Mouse (Mus musculus): ENCODE data around the gene Akp3. TPM values are rescaled to one million over a fixed set of nuclear protein-coding genes. Genes with fewer than 3 reads are reported as not detected.

Akp3 gene
- polyA plus RNA-seq, 1 experiment from 2014 or later: not detected

Other genes with a start within 250 kb of the Akp3 start
- gene Alppl2, start 35.0 kb upstream of the Akp3 start, polyA plus RNA-seq (2016; fragmentation: Nextera tagmentation; extraction: Ambion mirVana): 0.14 TPM in 1 of 2 replicates, not detected in the other
- gene Alpi, start 23.4 kb upstream of the Akp3 start, polyA plus RNA-seq (2016; fragmentation: Nextera tagmentation; extraction: Ambion mirVana): not detected in 2 replicates
- 0.12 and 0.35 TPM in 2 replicates for gene Ecel1, start 31.5 kb downstream of the Akp3 start, polyA plus RNA-seq (2016; fragmentation: Nextera tagmentation; extraction: Ambion mirVana)
- not detected in 2 replicates for gene Prss56, start 58.3 kb downstream of the Akp3 start, polyA plus RNA-seq (2016; fragmentation: Nextera tagmentation; extraction: Ambion mirVana)
- gene Chrnd, start 65.6 kb downstream of the Akp3 start, polyA plus RNA-seq (2016; fragmentation: Nextera tagmentation; extraction: Ambion mirVana): 0.07 TPM in 1 of 2 replicates, not detected in the other
- 0.52 and 0.54 TPM in 2 replicates for gene Chrng, start 79.7 kb downstream of the Akp3 start, polyA plus RNA-seq (2016; fragmentation: Nextera tagmentation; extraction: Ambion mirVana)
- 114 and 117 TPM in 2 replicates for gene Eif4e2, start 88.9 kb downstream of the Akp3 start, polyA plus RNA-seq (2016; fragmentation: Nextera tagmentation; extraction: Ambion mirVana)
- not detected in 2 replicates for gene Efhd1, start 139.4 kb downstream of the Akp3 start, polyA plus RNA-seq (2016; fragmentation: Nextera tagmentation; extraction: Ambion mirVana)
- 25.4 and 27.8 TPM in 2 replicates for gene Gigyf2, start 202.0 kb downstream of the Akp3 start, polyA plus RNA-seq (2016; fragmentation: Nextera tagmentation; extraction: Ambion mirVana)